In the genomic region with DNA sequence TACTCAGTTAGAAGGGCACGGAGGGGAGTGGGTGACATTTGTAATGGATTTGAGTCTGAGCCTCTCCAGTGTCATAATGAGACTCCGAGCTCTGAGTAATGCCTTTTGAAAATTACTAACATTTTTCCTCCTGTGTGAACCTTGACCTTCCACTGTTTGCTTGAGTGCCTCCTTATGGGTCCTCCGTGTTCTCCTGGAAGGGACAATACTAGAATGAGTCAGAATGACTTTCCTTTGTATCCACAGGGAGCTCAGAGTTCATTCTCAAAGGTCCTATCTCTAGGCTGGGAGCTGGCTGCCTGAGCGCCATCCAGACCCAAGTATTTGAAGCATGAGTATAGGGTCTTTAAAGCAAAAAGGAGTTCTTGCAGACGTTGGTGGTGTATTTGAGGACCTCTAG, we compare ENCODE assay signal across 27 mouse cellular contexts. TPM values are rescaled to one million over a fixed set of nuclear protein-coding genes. Genes with fewer than 3 reads are reported as not detected.
A peak's percentile ranks its signal among the peaks of the same experiment; 100 is the strongest.
DNase-seq lines count a peak whose midpoint lies in the region; ATAC-seq and TF ChIP-seq lines count a peak whose summit lies in the region.
"Had no signal": no experiment of that assay in that cellular context is flagged by ENCODE, and none has a peak within 500 bp of the region (broad histone marks: within the 10 kb centered on the region; RNA-seq: fewer than 3 reads in every experiment).

No protein-coding gene starts in this region.

- no peak overlapping the region for H3K4me2 ChIP-seq in intestine, embryonic 14.5 days (ENCODE audit: low read length)
- no peak overlapping the region for H3K4me2 ChIP-seq in intestine, postnatal 0 days (replicated peaks; ENCODE audit: low read depth)
- no peak overlapping the region for H3K4me2 ChIP-seq in midbrain, embryonic 11.5 days
- H3K4me2 ChIP-seq in liver, embryonic 12.5 days, result no peak overlapping the region
- H3K4me2 ChIP-seq: embryonic facial prominence, embryonic 15.5 days; forebrain, embryonic 13.5 days; heart, embryonic 11.5 days; hindbrain, embryonic 12.5 days; liver, embryonic 15.5 days; lung, embryonic 14.5 days; midbrain, embryonic 15.5 days; neural tube, embryonic 15.5 days had no signal

- no peak overlapping the region for H3K4me3 ChIP-seq in intestine, embryonic 14.5 days (ENCODE audit: low read depth, low read length)
- H3K4me3 ChIP-seq in intestine, postnatal 0 days (ENCODE audit: low read depth, low read length), result no peak overlapping the region
- no peak overlapping the region for H3K4me3 ChIP-seq in midbrain, embryonic 11.5 days (ENCODE audit: low read depth, low read length)
- H3K4me3 ChIP-seq in liver, embryonic 12.5 days, result no peak overlapping the region
- H3K4me3 ChIP-seq: embryonic facial prominence, embryonic 10.5 days; embryonic facial prominence, embryonic 15.5 days; forebrain, embryonic 13.5 days; hindbrain, embryonic 12.5 days; liver, embryonic 15.5 days; midbrain, embryonic 15.5 days; neural tube, embryonic 15.5 days had no signal

- WGBS in intestine, embryonic 14.5 days, result 69% methylated on average over 5 of the region's 5 CpGs
- WGBS in intestine, postnatal 0 days, result 48% methylated on average over 5 of the region's 5 CpGs
- 70% methylated on average over 5 of the region's 5 CpGs for WGBS in midbrain, embryonic 11.5 days
- WGBS in liver, embryonic 12.5 days (ENCODE audit: insufficient replicate concordance), result 68% methylated on average over 5 of the region's 5 CpGs

- H3K27me3 ChIP-seq in intestine, embryonic 14.5 days (replicated peaks; ENCODE audit: control insufficient read depth, insufficient read depth, low read length), result no peaks in the 10 kb centered on the region
- H3K27me3 ChIP-seq in intestine, postnatal 0 days (replicated peaks; ENCODE audit: control insufficient read depth, insufficient read depth, low read length), result no peaks in the 10 kb centered on the region
- H3K27me3 ChIP-seq in midbrain, embryonic 11.5 days (ENCODE audit: control insufficient read depth, insufficient read depth, low read length), result no peaks in the 10 kb centered on the region
- no peaks in the 10 kb centered on the region for H3K27me3 ChIP-seq in liver, embryonic 12.5 days (replicated peaks)
- H3K27me3 ChIP-seq: embryonic facial prominence, embryonic 15.5 days; forebrain, embryonic 13.5 days; hindbrain, embryonic 12.5 days; liver, embryonic 15.5 days; midbrain, embryonic 15.5 days; neural tube, embryonic 15.5 days had no signal

- no peaks in the 10 kb centered on the region for H3K9me3 ChIP-seq in intestine, embryonic 14.5 days (ENCODE audit: control insufficient read depth, low read length)
- H3K9me3 ChIP-seq in intestine, postnatal 0 days (ENCODE audit: control insufficient read depth), result no peaks in the 10 kb centered on the region
- no peaks in the 10 kb centered on the region for H3K9me3 ChIP-seq in midbrain, embryonic 11.5 days (ENCODE audit: control insufficient read depth, low read length)
- no peaks in the 10 kb centered on the region for H3K9me3 ChIP-seq in liver, embryonic 12.5 days (replicated peaks)
- H3K9me3 ChIP-seq: embryonic facial prominence, embryonic 10.5 days; embryonic facial prominence, embryonic 15.5 days; forebrain, embryonic 13.5 days; hindbrain, embryonic 12.5 days; liver, embryonic 15.5 days; midbrain, embryonic 15.5 days; neural tube, embryonic 15.5 days had no signal

- no peak for TF ChIP-seq CTCF in intestine, postnatal 0 days (IDR thresholded peaks at IDR 0.05; ENCODE audit: low read depth)

- peak; percentile 71 for ATAC-seq in intestine, embryonic 14.5 days (replicated peaks; ENCODE audit: low FRiP score, low TSS enrichment, low read depth)
- peak; percentile 98 for ATAC-seq in intestine, postnatal 0 days
- ATAC-seq in midbrain, embryonic 11.5 days (ENCODE audit: low FRiP score), result no peak
- no peak for ATAC-seq in liver, embryonic 12.5 days
- ATAC-seq: forebrain, embryonic 13.5 days; hindbrain, postnatal 0 days; midbrain, embryonic 15.5 days had no signal

- H3K27ac ChIP-seq in intestine, embryonic 14.5 days (ENCODE audit: low read depth), result no peak overlapping the region
- no peak overlapping the region for H3K27ac ChIP-seq in intestine, postnatal 0 days (ENCODE audit: low read depth, low read length)
- no peak overlapping the region for H3K27ac ChIP-seq in midbrain, embryonic 11.5 days (ENCODE audit: low read depth, low read length)
- no peak overlapping the region for H3K27ac ChIP-seq in liver, embryonic 12.5 days
- H3K27ac ChIP-seq: embryonic facial prominence, embryonic 10.5 days; embryonic facial prominence, embryonic 15.5 days; forebrain, embryonic 13.5 days; hindbrain, embryonic 12.5 days; hindbrain, postnatal 0 days; liver, embryonic 15.5 days; midbrain, embryonic 15.5 days; neural tube, embryonic 15.5 days had no signal

- no peaks in the 10 kb centered on the region for H3K4me1 ChIP-seq in intestine, embryonic 14.5 days (replicated peaks; ENCODE audit: control insufficient read depth, insufficient read depth, low read length)
- H3K4me1 ChIP-seq in intestine, postnatal 0 days (replicated peaks; ENCODE audit: control insufficient read depth, insufficient read depth, low read length), result no peaks in the 10 kb centered on the region
- H3K4me1 ChIP-seq in midbrain, embryonic 11.5 days (ENCODE audit: control insufficient read depth, insufficient read depth, low read length), result no peaks in the 10 kb centered on the region
- no peaks in the 10 kb centered on the region for H3K4me1 ChIP-seq in liver, embryonic 12.5 days
- H3K4me1 ChIP-seq: embryonic facial prominence, embryonic 15.5 days; forebrain, embryonic 13.5 days; hindbrain, embryonic 12.5 days; liver, embryonic 15.5 days; midbrain, embryonic 15.5 days; neural tube, embryonic 15.5 days had no signal

- no peaks in the 10 kb centered on the region for H3K36me3 ChIP-seq in intestine, embryonic 14.5 days (ENCODE audit: control insufficient read depth, insufficient read depth, low read length)
- H3K36me3 ChIP-seq in intestine, postnatal 0 days (ENCODE audit: control insufficient read depth, insufficient read depth), result no peaks in the 10 kb centered on the region
- H3K36me3 ChIP-seq in midbrain, embryonic 11.5 days (ENCODE audit: control insufficient read depth, insufficient read depth, low read length), result no peaks in the 10 kb centered on the region
- no peaks in the 10 kb centered on the region for H3K36me3 ChIP-seq in liver, embryonic 12.5 days
- H3K36me3 ChIP-seq: embryonic facial prominence, embryonic 10.5 days; embryonic facial prominence, embryonic 15.5 days; hindbrain, embryonic 12.5 days; liver, embryonic 15.5 days; midbrain, embryonic 15.5 days; neural tube, embryonic 15.5 days had no signal

- DNase-seq in kidney, adult 9 months, result peak; percentile 21
- no peak for DNase-seq in kidney, postnatal 25 days
- no peak for DNase-seq in intestine, embryonic 14.5 days (ENCODE audit: low spot score)
- DNase-seq in midbrain, embryonic 11.5 days (ENCODE audit: low spot score, missing footprints), result no peak
- DNase-seq: B cell, adult 2 months; cerebellum, adult 2 months; gastrocnemius, postnatal 14 days; heart, postnatal 36 days; kidney, adult 18-20 months; kidney, postnatal 14 days; layer of hippocampus, postnatal 36 days; liver; lung, embryonic 14.5 days; lung, postnatal 14 days; spleen, adult 18-20 months had no signal

- no peak overlapping the region for H3K9ac ChIP-seq in intestine, embryonic 14.5 days (ENCODE audit: low read length)
- H3K9ac ChIP-seq in intestine, postnatal 0 days (ENCODE audit: low read depth, low read length), result no peak overlapping the region
- H3K9ac ChIP-seq in midbrain, embryonic 11.5 days (ENCODE audit: low read length), result no peak overlapping the region
- H3K9ac ChIP-seq in liver, embryonic 12.5 days, result no peak overlapping the region
- H3K9ac ChIP-seq: embryonic facial prominence, embryonic 15.5 days; forebrain, embryonic 13.5 days; hindbrain, embryonic 12.5 days; liver, embryonic 15.5 days; lung, embryonic 14.5 days; midbrain, embryonic 15.5 days; neural tube, embryonic 15.5 days had no signal

RNA-seq across cellular contexts. Expression of a gene that starts 32.9 kb away (rescaled TPM):
- polyA plus RNA-seq in intestine, embryonic 14.5 days (2014; fragmentation: Nextera tagmentation; extraction: Ambion mirVana), result 0.46 and 0.51 TPM in 2 replicates
- polyA plus RNA-seq in intestine, postnatal 0 days (2015; fragmentation: Nextera tagmentation; extraction: Ambion mirVana), result 0.07 and 0.14 TPM in 2 replicates
- 0.26 and 0.80 TPM in 2 replicates for polyA plus RNA-seq in midbrain, embryonic 11.5 days (2014; fragmentation: Nextera tagmentation; extraction: Ambion mirVana)
- polyA plus RNA-seq in liver, embryonic 12.5 days (2016; fragmentation: Nextera tagmentation; extraction: Ambion mirVana), result 0.32 and 0.46 TPM in 2 replicates
- polyA plus RNA-seq: cerebellum, adult 2 months; testis, adult 2 months had no signal

Comparison
In these comparisons a context has a peak if more than half of its experiments do, and no peak if none do; other contexts are left out.
1. ATAC-seq: peak in intestine, embryonic 14.5 days (single experiment) and intestine, postnatal 0 days (single experiment); none in midbrain, embryonic 11.5 days (single experiment) and liver, embryonic 12.5 days (single experiment).